Mouse (Mus musculus): ENCODE data around the gene Tspan10. TPM values are rescaled to one million over a fixed set of nuclear protein-coding genes. Genes with fewer than 3 reads are reported as not detected.

Gene Tspan10
- polyA plus RNA-seq, 1 experiment from 2014 or later = not detected

DNA sequence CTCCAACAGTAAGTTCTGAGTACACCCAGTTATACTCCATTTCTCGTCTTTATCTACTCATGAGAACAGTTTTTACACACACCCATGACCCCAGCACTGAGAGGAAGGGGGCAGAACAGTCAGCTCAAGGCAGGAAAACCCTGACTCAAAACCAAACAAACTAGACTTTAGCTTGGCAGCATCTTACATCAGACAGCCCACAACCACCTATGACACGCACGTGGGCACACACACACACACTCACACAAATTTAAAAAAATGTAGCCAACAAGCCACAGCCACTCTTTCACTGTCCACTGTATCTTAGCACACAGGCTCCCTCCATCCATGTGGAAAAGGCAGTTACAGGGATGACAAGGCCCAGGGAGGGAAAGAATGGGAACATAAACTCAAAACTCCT lies 15.7 kb upstream of the Tspan10 start:
- no peak for ATAC-seq (ENCODE audit: low FRiP score, low read depth)
- Histone ChIP-seq H3K4me1 (peaks cover 18% of the 10 kb centered on the region), H3K27ac (no peak overlapping the region), H3K4me3 (no peak overlapping the region), H3K9me3 (no peaks in the 10 kb centered on the region), H3K36me3 (peaks cover 79% of the 10 kb centered on the region), H3K4me2 (replicated peaks) (no peak overlapping the region), H3K27me3 (no peaks in the 10 kb centered on the region), H3K9ac (no peak overlapping the region)
- 94% methylated on average over 3 of the region's 3 CpGs for WGBS

DNA sequence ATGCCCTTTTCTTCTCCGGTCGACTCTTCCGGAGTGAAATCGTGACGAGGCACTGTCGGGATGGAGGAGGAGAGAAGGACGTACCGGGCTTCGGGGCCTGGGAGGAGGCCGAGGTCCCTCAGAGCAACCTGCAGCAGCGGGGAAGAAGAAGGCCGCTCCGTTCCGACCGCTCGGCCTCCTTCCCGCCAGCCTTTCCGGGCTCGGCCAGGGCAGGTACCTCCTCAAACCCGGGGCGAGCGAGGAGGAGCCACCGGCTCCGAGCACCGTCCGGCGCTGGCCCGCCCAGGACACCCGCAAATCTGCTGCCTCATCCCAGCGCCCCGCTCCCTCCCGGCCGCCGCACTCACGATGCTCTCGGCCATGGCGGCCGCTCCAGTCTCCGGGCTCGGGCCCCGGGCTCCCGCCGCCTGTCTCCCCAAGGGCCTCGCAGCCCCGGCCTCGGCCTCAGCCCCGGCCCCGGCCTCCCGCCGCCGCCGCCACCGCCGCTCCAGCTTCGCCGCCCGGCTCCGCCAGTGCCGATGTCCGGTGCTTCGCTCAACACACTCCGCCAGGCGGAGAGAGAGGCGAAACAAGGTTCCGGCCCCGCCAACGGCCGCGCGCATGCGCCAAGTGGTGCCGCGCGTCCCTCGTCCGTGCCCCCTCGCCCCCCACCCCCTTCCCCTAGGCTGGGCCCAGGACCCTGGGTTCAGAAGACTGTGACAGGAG lies 5.1 kb upstream of the Tspan10 start, which contains the start of gene Nploc4:
Gene Nploc4 (minus strand): TSS at position 557 of the 705 bp plus-strand sequence.
- H3K27ac ChIP-seq = peak within 1 kb of the TSS; percentile 79
- H3K9me3 ChIP-seq = no peaks in the 10 kb centered on the region
- peak within 1 kb of the TSS; percentile 96 for H3K9ac ChIP-seq
- peaks cover 12% of the 10 kb centered on the region for H3K4me1 ChIP-seq
- H3K36me3 ChIP-seq = peaks cover 24% of the 10 kb centered on the region
- H3K27me3 ChIP-seq = no peaks in the 10 kb centered on the region
- H3K4me3 ChIP-seq = peak within 1 kb of the TSS; percentile 98
- ATAC-seq (ENCODE audit: low FRiP score, low read depth) = peak; percentile 92
- peak within 1 kb of the TSS; percentile 94 for H3K4me2 ChIP-seq (replicated peaks)
- WGBS = 1% methylated on average over 57 of the region's 77 CpGs

DNA sequence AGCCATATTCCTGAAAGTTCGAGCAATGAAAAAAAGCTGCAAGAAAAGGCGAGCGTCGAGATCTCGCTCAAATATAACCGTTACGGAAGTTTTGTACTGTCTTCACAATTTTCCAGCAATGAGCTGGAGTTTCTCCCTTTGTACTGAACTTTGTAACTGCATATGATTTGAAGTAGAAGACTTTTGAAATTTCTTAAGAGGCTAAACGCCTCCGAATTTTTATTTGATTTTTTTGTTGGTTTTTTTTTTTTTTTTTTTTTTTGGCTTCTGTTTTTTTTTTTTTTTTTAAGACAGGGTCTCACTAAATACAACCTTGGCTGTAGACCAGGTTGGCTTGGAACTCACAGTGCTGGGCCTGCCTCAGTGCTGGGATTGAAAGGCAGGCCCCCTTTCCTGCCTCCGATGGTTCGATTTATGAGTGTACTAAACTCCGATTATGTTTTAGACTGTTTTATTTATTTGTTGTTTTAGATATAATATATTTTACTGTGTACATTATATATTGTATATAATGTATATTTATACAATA lies 4.5 kb upstream of the Tspan10 start:
- H3K4me1 ChIP-seq = peaks cover 12% of the 10 kb centered on the region
- WGBS = 26% methylated on average over 12 of the region's 12 CpGs
- peak overlapping the region; percentile 98 for H3K4me3 ChIP-seq
- H3K27me3 ChIP-seq = no peaks in the 10 kb centered on the region
- peak overlapping the region; percentile 96 for H3K9ac ChIP-seq
- peak overlapping the region; percentile 94 for H3K4me2 ChIP-seq (replicated peaks)
- ATAC-seq (ENCODE audit: low FRiP score, low read depth) = no peak
- no peaks in the 10 kb centered on the region for H3K9me3 ChIP-seq
- peak overlapping the region; percentile 79; the same call in 1 of the 2 replicates for H3K27ac ChIP-seq
- peaks cover 18% of the 10 kb centered on the region for H3K36me3 ChIP-seq

DNA sequence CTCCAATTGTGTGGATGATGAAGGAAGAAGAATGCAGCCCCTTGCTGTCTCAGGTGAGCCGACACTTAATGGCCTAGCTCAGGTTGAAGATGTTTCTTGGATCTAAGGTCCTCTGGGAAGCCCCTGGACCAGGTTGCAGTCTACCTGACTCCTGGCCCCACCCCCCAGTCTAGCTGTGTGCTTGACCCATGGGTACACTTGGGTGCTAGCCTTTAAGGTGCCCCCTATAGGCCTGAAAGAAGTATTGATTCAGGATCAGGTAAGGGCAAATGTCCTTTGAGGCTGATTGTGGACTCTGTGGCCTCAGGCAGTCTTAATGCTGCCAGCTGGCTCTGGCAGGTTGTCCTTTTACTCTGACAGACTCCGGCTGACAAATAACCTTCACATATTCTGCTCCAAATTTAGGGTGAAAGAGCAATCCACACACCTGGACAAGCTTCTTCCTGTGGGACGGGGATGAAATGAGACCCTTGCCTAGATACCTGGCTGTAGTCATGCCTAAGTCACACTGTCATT lies 379 bp downstream of the Tspan10 start:
- no peak for ATAC-seq (ENCODE audit: low FRiP score, low read depth)
- WGBS = 84% methylated on average over 3 of the region's 3 CpGs
- Histone ChIP-seq H3K27me3 (no peaks in the 10 kb centered on the region), H3K27ac (no peak overlapping the region), H3K36me3 (no peaks in the 10 kb centered on the region), H3K9me3 (no peaks in the 10 kb centered on the region), H3K4me2 (replicated peaks) (no peak overlapping the region), H3K4me3 (no peak overlapping the region), H3K9ac (no peak overlapping the region), H3K4me1 (no peaks in the 10 kb centered on the region)

DNA sequence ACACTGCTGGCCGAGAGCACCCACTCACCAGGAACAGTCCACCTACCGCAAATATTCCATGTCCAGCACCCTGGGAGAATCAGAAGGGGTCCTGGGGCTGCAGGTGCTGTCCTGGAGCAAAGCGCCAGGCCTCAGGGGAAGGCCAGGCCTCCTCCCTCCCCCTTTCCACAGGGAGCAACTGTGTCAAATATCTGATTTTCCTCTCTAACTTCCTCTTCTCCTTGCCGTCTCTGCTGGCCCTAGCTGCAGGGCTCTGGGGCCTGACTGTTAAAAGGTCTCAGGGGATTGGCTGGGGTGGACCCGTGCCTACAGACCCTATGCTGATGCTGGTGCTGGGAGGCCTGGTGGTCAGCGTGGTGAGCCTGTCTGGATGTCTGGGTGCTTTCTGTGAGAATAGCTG lies 1.7 kb downstream of the Tspan10 start:
- no peak for ATAC-seq (ENCODE audit: low FRiP score, low read depth)
- Histone ChIP-seq H3K36me3 (no peaks in the 10 kb centered on the region), H3K9ac (0 out of 2 replicates have a peak overlapping the region, but pooled peaks have one; percentile 13), H3K4me3 (no peak overlapping the region), H3K4me1 (no peaks in the 10 kb centered on the region), H3K27me3 (no peaks in the 10 kb centered on the region), H3K4me2 (replicated peaks) (no peak overlapping the region), H3K27ac (no peak overlapping the region), H3K9me3 (no peaks in the 10 kb centered on the region)
- 69% methylated on average over 6 of the region's 6 CpGs for WGBS

DNA sequence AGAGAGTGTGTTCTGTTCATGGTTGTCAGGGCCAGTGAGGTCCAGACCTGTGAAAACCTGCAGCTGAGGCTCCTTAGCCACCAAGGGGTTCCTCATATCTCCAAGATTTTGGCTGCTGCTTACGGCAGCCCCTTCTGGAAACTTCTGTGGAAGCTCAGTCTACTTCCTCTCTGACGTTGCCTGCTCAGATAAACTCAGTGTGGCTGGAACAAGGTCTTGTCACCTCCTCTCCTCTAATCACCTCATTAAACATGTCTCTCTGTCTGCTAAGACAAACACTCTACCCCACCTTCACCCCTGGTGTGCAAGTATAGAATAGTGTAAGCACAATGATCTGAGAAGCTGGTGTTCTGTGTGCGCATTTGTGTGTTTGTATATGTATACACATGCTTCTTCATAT lies 3.0 kb downstream of the Tspan10 start:
- H3K4me2 ChIP-seq (replicated peaks) = no peak overlapping the region
- H3K4me1 ChIP-seq = no peaks in the 10 kb centered on the region
- no peak for ATAC-seq (ENCODE audit: low FRiP score, low read depth)
- H3K9me3 ChIP-seq = no peaks in the 10 kb centered on the region
- no peaks in the 10 kb centered on the region for H3K36me3 ChIP-seq
- no peak overlapping the region for H3K27ac ChIP-seq
- H3K9ac ChIP-seq = no peak overlapping the region
- H3K4me3 ChIP-seq = no peak overlapping the region
- no peaks in the 10 kb centered on the region for H3K27me3 ChIP-seq
- WGBS = 61% methylated on average over 3 of the region's 3 CpGs

DNA sequence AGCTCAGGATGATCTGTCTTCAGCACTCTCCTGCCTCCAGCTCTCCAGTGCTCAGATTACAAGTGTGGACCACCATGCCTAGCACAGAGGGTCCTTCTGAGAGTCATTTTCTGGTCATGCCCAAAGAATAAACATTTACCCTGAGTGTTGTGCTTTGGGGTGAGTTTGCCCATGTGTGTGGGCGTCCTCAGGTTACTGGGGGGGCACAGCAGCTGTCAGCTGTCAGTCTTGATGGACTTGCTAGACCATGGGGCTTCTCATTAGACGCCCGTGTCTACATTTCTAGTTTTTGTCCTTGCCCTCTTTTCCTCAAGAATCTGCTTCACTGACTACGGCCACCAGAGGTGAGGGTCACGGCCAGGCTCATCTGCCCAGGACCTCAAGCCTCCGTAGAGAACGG lies 4.7 kb downstream of the Tspan10 start:
- Histone ChIP-seq H3K27ac (no peak overlapping the region), H3K27me3 (no peaks in the 10 kb centered on the region), H3K9ac (no peak overlapping the region), H3K4me2 (replicated peaks) (no peak overlapping the region), H3K4me3 (no peak overlapping the region), H3K9me3 (no peaks in the 10 kb centered on the region), H3K36me3 (no peaks in the 10 kb centered on the region), H3K4me1 (no peaks in the 10 kb centered on the region)
- no peak for ATAC-seq (ENCODE audit: low FRiP score, low read depth)
- 81% methylated on average over 7 of the region's 7 CpGs for WGBS

DNA sequence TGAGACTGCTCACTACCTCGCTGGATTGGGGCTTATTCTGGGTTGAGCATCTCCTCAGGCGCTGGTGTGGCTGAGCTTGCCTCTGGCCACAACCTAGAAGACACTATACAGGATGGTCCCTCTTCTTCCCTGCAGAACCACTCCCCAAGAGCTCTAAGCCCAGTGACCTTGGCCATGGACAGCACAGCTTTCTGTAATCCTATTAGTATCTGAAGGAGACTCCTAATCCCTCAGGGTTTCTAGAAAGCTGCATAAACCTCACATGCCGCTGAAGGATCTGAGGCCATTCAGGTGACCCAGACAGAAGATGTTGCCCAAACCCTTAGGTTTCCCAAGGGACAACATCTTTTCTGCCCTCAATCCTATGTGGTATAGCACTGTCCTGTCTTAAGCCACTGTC lies 9.8 kb downstream of the Tspan10 start:
- no peaks in the 10 kb centered on the region for H3K27me3 ChIP-seq
- no peak overlapping the region for H3K9ac ChIP-seq
- H3K4me2 ChIP-seq (replicated peaks) = no peak overlapping the region
- peaks cover 7% of the 10 kb centered on the region for H3K4me1 ChIP-seq
- 65% methylated on average over 3 of the region's 3 CpGs for WGBS
- peaks cover 6% of the 10 kb centered on the region for H3K36me3 ChIP-seq
- H3K27ac ChIP-seq = no peak overlapping the region
- no peak for ATAC-seq (ENCODE audit: low FRiP score, low read depth)
- H3K9me3 ChIP-seq = no peaks in the 10 kb centered on the region
- no peak overlapping the region for H3K4me3 ChIP-seq

DNA sequence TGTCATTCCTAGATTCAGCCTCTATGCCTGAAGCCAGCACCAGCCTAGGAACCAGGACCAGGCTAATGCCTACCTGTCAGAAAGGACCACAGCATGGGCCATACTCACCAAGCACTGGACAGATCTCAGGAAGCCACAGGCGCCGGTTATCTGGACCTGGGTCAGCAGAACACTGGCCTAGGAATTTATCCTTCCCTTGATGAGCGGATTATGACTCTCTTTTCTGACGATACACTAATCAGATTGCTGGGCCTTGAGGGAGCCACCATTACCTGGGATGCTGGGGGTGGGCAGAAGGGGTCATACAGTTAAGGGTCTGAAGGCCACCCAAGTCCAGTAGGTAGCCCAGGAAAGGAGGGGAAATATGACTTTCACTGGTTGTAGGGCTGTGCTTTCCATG lies 10.9 kb downstream of the Tspan10 start, which contains the start of gene Pde6g:
Gene Pde6g (minus strand): TSS at position 195 of the 400 bp plus-strand sequence.
- no peaks in the 10 kb centered on the region for H3K9me3 ChIP-seq
- peaks cover 6% of the 10 kb centered on the region for H3K36me3 ChIP-seq
- WGBS = 88% methylated on average over 4 of the region's 4 CpGs
- no peaks in the 10 kb centered on the region for H3K27me3 ChIP-seq
- H3K4me1 ChIP-seq = peaks cover 9% of the 10 kb centered on the region
- H3K27ac ChIP-seq = no peak within 1 kb of the TSS
- no peak within 1 kb of the TSS for H3K9ac ChIP-seq
- no peak for ATAC-seq (ENCODE audit: low FRiP score, low read depth)
- H3K4me2 ChIP-seq (replicated peaks) = no peak within 1 kb of the TSS
- no peak within 1 kb of the TSS for H3K4me3 ChIP-seq

DNA sequence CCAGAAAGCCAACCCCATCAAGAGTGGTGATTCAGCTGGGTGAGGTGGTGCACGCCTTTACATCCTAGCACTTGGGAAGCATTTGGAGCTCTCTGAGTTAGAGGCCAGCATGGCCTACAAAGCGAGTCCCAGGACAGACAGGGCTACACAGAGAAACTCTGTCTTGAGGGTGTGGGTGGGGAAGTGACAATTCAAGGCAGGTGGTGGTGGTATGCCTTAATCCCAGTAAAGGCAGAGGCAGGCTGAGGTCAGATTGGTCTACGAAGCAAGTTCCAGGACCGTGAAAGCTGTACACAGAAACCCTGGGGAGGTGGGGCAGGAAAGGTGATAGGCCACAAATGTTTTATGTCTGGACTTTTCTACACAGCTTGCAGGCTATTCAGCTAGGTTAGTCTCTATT lies 12.5 kb downstream of the Tspan10 start:
- ATAC-seq (ENCODE audit: low FRiP score, low read depth) = no peak
- Histone ChIP-seq H3K9me3 (no peaks in the 10 kb centered on the region), H3K36me3 (peaks cover 14% of the 10 kb centered on the region), H3K4me2 (replicated peaks) (no peak overlapping the region), H3K27ac (no peak overlapping the region), H3K9ac (no peak overlapping the region), H3K4me1 (peaks cover 20% of the 10 kb centered on the region), H3K27me3 (no peaks in the 10 kb centered on the region), H3K4me3 (no peak overlapping the region)
- 89% methylated on average over 4 of the region's 4 CpGs for WGBS

DNA sequence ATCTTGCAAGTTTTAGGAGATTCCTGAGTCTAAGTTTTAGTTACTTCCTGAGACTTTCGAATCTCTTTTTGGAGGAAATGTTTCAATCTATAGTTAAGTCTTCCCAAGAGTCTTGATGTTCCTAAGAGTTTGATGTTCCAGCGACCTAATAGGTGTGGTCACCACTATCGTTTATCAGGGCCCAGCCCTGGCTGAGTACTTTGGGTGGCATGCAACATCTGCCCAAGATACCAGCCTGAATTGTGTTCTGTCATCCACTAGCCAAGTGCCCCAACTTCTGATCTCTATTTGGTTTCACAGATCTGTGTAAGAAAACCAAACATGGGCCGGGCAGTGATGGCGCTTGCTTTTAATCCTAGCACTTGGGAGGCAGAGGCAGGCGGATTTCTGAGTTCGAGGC lies 13.0 kb downstream of the Tspan10 start:
- no peak for ATAC-seq (ENCODE audit: low FRiP score, low read depth)
- no peak overlapping the region for H3K4me3 ChIP-seq
- H3K36me3 ChIP-seq = peaks cover 17% of the 10 kb centered on the region
- H3K27me3 ChIP-seq = no peaks in the 10 kb centered on the region
- no peaks in the 10 kb centered on the region for H3K9me3 ChIP-seq
- H3K4me2 ChIP-seq (replicated peaks) = no peak overlapping the region
- H3K9ac ChIP-seq = no peak overlapping the region
- H3K4me1 ChIP-seq = peaks cover 20% of the 10 kb centered on the region
- no peak overlapping the region for H3K27ac ChIP-seq
- WGBS = 90% methylated on average over 7 of the region's 7 CpGs

DNA sequence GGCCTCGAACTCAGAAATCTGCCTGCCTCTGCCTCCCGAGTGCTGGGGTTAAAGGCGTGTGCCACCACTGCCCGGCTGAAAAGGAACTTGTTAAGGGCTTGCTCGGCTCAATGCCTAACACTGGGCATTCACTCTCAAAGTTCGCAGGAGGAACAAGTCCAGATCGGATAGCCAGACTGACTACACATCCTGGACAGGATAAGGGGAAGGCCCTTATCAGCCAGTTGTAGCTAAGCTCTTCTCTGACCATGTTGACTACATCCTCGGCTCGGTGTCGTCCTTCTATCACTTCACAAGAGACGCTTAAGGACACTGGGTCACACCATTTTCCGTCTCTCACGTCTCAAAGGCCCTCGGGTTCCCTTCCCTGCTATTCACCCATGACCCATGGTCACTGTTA lies 14.9 kb downstream of the Tspan10 start:
- Histone ChIP-seq H3K36me3 (peaks cover 36% of the 10 kb centered on the region), H3K4me3 (peak overlapping the region; percentile 90), H3K4me1 (peaks cover 20% of the 10 kb centered on the region), H3K4me2 (replicated peaks) (peak overlapping the region; percentile 96), H3K9ac (peak overlapping the region; percentile 95), H3K27ac (peak overlapping the region; percentile 76), H3K27me3 (no peaks in the 10 kb centered on the region), H3K9me3 (no peaks in the 10 kb centered on the region)
- no peak for ATAC-seq (ENCODE audit: low FRiP score, low read depth)
- 37% methylated on average over 14 of the region's 14 CpGs for WGBS
